In genomic region chr1:30948361-30948949, GRCm38 (mm10) we compare ENCODE assay signal across 8 mouse cellular contexts. TPM values are rescaled to one million over a fixed set of nuclear protein-coding genes. Genes with fewer than 3 reads are reported as not detected.
A peak's percentile ranks its signal among the peaks of the same experiment; 100 is the strongest.
DNase-seq lines count a peak whose midpoint lies in the region; ATAC-seq lines count a peak whose summit lies in the region.

No protein-coding gene starts in this region.

- H3K4me1 ChIP-seq in heart, embryonic 10.5 days, result peaks cover 6% of the 10 kb centered on the region; the same call in 1 of the 2 replicates
- H3K4me1 ChIP-seq in hindbrain, embryonic 10.5 days (replicated peaks), result peaks cover 18% of the 10 kb centered on the region
- H3K4me1 ChIP-seq in limb, embryonic 11.5 days (ENCODE audit: control insufficient read depth, insufficient read depth, low read length), result no peaks in the 10 kb centered on the region
- H3K4me1 ChIP-seq in midbrain, embryonic 13.5 days (replicated peaks), result peaks cover 30% of the 10 kb centered on the region

- H3K4me2 ChIP-seq in limb, embryonic 11.5 days (ENCODE audit: low read depth, severe bottlenecking), result peak overlapping the region; percentile 32
- H3K4me2 ChIP-seq in midbrain, embryonic 13.5 days (replicated peaks), result peak overlapping the region; percentile 56

- ATAC-seq in limb, embryonic 11.5 days (ENCODE audit: insufficient number of reproducible peaks, low FRiP score, low TSS enrichment, low read depth), result no peak
- ATAC-seq in midbrain, embryonic 13.5 days, result no peak

- H3K9me3 ChIP-seq in heart, embryonic 10.5 days, result no peaks in the 10 kb centered on the region
- H3K9me3 ChIP-seq in hindbrain, embryonic 10.5 days, result no peaks in the 10 kb centered on the region
- H3K9me3 ChIP-seq in limb, embryonic 11.5 days (ENCODE audit: control insufficient read depth, low read length), result no peaks in the 10 kb centered on the region
- no peaks in the 10 kb centered on the region for H3K9me3 ChIP-seq in midbrain, embryonic 13.5 days

- H3K9ac ChIP-seq in limb, embryonic 11.5 days (ENCODE audit: low read length), result peak overlapping the region; percentile 98
- peak overlapping the region; percentile 89 for H3K9ac ChIP-seq in midbrain, embryonic 13.5 days (replicated peaks)

- H3K27ac ChIP-seq in heart, embryonic 10.5 days, result peak overlapping the region; percentile 100
- peak overlapping the region; percentile 100 for H3K27ac ChIP-seq in hindbrain, embryonic 10.5 days
- peak overlapping the region; percentile 99 for H3K27ac ChIP-seq in limb, embryonic 11.5 days (replicated peaks; ENCODE audit: low read depth, low read length)
- H3K27ac ChIP-seq in midbrain, embryonic 13.5 days, result peak overlapping the region; percentile 99

- peak overlapping the region; percentile 97 for H3K4me3 ChIP-seq in heart, embryonic 10.5 days
- H3K4me3 ChIP-seq in hindbrain, embryonic 10.5 days, result peak overlapping the region; percentile 84
- peak overlapping the region; percentile 63 for H3K4me3 ChIP-seq in limb, embryonic 11.5 days (ENCODE audit: low read depth, low read length)
- peak overlapping the region; percentile 93 for H3K4me3 ChIP-seq in midbrain, embryonic 13.5 days (replicated peaks)

- WGBS in heart, embryonic 10.5 days, result under 1% methylated on average over 16 of the region's 16 CpGs
- 1% methylated on average over 16 of the region's 16 CpGs for WGBS in hindbrain, embryonic 10.5 days
- WGBS in limb, embryonic 11.5 days, result under 1% methylated on average over 16 of the region's 16 CpGs
- WGBS in midbrain, embryonic 13.5 days, result under 1% methylated on average over 16 of the region's 16 CpGs

- DNase-seq in heart, embryonic 10.5 days (ENCODE audit: low spot score), result peak; percentile 76
- DNase-seq in heart, postnatal 25 days (ENCODE audit: low spot score), result no peak
- DNase-seq in MN1 (ENCODE audit: low spot score), result peak; percentile 81
- peak; percentile 77 for DNase-seq in embryo, embryonic 11 days
- DNase-seq in hindbrain, embryonic 10.5 days (ENCODE audit: low spot score), result peak; percentile 44
- peak; percentile 63 for DNase-seq in limb, embryonic 11.5 days (ENCODE audit: low spot score)
- DNase-seq in ovary, adult 18-20 months (ENCODE audit: low spot score), result no peak

- intact Hi-C loops in heart, postnatal 25 days (cut with DNase I), result loop anchor here (2.0 to 5.0 kb wide), 2 partner anchors 76 to 171 kb away; partner anchors contain the start of gene Phf3

- no peaks in the 10 kb centered on the region for H3K27me3 ChIP-seq in heart, embryonic 10.5 days (ENCODE audit: insufficient read depth, poor library complexity, severe bottlenecking)
- no peaks in the 10 kb centered on the region for H3K27me3 ChIP-seq in hindbrain, embryonic 10.5 days (ENCODE audit: insufficient read depth, poor library complexity, severe bottlenecking)
- H3K27me3 ChIP-seq in limb, embryonic 11.5 days (ENCODE audit: control insufficient read depth, insufficient read depth, low read length), result no peaks in the 10 kb centered on the region
- no peaks in the 10 kb centered on the region for H3K27me3 ChIP-seq in midbrain, embryonic 13.5 days

- H3K36me3 ChIP-seq in heart, embryonic 10.5 days, result peaks cover 19% of the 10 kb centered on the region
- H3K36me3 ChIP-seq in hindbrain, embryonic 10.5 days, result peaks cover 24% of the 10 kb centered on the region
- peaks cover 6% of the 10 kb centered on the region for H3K36me3 ChIP-seq in limb, embryonic 11.5 days (ENCODE audit: control insufficient read depth, insufficient read depth, low read length)
- H3K36me3 ChIP-seq in midbrain, embryonic 13.5 days, result peaks cover 19% of the 10 kb centered on the region

RNA-seq across cellular contexts. Expression of gene AC153137.1, which starts 29.3 kb away (rescaled TPM):
- not detected in 2 replicates for polyA plus RNA-seq in heart, embryonic 10.5 days (2016; fragmentation: Nextera tagmentation; extraction: Ambion mirVana)
- not detected for total RNA-seq in heart, postnatal 25 days (2021)
- polyA plus RNA-seq in hindbrain, embryonic 10.5 days (2016; fragmentation: Nextera tagmentation; extraction: Ambion mirVana), result not detected in 2 replicates
- polyA plus RNA-seq in limb, embryonic 11.5 days (2014; fragmentation: Nextera tagmentation; extraction: Ambion mirVana), result not detected in 2 replicates
- polyA plus RNA-seq in midbrain, embryonic 13.5 days (2015; fragmentation: Nextera tagmentation; extraction: Ambion mirVana), result not detected in 2 replicates

Comparison
In these comparisons a context has a peak if more than half of its experiments do, and no peak if none do; other contexts are left out.
1. DNase-seq: peak in heart, embryonic 10.5 days (single experiment), MN1 (single experiment), embryo, embryonic 11 days (single experiment), hindbrain, embryonic 10.5 days (single experiment) and limb, embryonic 11.5 days (single experiment); none in heart, postnatal 25 days (single experiment) and ovary, adult 18-20 months (single experiment).
2. Peak in every context shown above with its lines, with median percentiles within 50 percentile points of each other: H3K27ac ChIP-seq and H3K4me3 ChIP-seq.